Mouse (Mus musculus): ENCODE results near the gene Cpne7.
A peak's percentile ranks its signal among the peaks of the same experiment; 100 is the strongest.

Gene Cpne7

DNA sequence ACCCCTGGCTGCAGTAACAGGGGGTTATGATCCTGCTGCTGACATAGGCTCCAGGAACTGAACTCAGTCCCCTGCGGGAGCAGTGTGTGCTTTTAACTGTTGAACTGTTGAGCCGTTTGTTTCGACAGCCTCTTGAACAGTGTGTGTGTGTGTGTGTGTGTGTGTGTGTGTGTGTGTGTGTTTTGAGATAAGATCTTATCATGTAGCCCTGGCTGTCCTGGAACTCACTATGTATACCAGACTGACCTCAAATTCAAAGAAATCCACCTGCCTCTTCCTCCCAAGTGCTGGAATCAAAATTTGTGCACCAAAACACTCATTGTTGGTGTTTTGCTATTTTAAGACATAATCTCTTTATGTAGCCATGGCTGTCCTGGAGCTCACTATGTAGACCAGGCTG is 2.5 kb upstream of the Cpne7 start:
- DNase-seq (ENCODE audit: low spot score), result no peak

DNA sequence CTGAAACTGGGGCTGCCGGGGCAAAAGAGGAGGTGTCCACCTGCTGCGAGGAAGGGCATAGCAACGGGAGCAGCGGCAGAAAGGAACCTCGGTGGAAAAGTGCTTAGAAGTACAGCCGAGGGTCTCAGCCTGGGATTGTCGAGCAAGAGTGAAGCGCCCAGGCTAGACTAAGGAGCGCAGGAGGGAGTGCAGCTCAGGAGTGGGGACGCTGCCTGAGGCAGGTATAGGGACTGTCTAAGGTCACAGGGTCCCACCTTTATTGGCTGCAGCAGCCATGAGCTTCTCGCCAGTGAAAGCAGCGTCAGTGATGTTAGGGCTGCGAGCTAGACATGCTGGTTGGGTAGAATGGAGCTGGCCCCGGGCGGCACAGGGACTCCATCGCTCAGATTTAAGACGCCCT is 570 bp downstream of the Cpne7 start:
- no peak for DNase-seq (ENCODE audit: low spot score)

DNA sequence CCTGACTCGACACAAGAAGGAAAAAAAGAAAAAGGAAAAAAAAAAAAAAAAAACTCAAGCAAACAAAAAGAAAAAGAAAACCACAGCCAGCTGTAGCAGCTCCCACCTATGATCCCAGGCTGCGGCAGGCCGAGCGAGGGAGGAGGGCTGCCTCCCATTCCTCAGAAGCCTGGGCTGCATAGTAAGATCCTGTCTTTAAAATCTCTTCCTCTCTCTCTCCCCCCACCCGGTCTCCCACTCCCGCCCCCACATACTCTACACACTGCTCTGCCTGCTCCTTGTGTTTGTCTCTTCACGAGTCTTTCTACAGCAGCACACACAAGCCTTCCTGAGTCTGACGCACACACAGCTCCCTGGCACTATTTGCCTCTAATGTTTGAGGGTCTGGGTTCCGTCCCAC is 4.9 kb downstream of the Cpne7 start:
- no peak for DNase-seq (ENCODE audit: low spot score)

DNA sequence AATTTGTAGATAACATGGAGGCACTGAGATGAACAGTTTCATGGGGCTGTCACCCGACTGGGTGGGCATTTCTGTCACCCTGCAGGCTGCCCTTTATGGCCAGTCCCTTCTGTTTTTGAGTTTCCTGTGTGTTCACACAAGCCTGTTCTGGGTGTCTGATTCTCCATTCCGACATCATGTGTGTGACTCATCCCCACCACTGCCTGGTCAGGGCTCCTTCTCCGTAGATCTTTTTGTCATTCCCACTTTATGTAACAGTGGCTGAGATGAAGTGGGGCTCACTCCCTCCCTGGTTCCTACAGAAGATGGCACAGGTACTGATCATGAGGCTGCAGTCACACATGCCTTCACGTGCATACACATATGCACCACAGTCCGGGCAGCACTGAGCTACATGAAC is 5.5 kb downstream of the Cpne7 start:
- no peak for DNase-seq (ENCODE audit: low spot score)

DNA sequence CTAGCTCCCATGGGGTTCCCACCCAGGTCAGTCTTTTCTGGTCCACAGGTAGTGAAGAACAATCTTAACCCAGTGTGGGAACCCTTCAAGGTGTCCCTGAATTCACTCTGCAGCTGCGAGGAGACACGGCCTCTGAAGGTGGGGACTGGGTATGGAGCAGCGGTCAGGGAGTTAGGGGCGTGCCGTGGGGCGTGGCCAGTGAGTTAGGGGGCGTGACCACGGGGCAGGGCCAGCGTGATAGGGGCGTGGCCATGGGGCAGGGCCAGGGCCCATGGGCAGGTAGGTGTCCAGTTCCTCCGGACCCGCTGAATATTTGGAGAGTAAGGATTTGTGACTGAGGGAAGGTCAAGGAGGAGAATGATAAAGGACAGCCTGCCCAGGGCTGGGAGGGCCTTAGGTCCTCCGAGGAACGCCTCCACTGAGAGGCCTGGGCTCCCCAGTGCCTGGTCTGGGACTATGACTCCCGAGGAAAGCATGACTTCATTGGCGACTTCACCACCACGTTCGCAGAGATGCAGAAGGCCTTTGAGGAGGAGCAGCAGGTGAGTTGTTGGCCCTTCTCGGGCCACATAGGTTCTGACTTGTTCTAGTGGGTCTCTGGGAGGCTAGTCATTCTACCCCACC is 9.1 kb downstream of the Cpne7 start:
- no peak for DNase-seq (ENCODE audit: low spot score)

DNA sequence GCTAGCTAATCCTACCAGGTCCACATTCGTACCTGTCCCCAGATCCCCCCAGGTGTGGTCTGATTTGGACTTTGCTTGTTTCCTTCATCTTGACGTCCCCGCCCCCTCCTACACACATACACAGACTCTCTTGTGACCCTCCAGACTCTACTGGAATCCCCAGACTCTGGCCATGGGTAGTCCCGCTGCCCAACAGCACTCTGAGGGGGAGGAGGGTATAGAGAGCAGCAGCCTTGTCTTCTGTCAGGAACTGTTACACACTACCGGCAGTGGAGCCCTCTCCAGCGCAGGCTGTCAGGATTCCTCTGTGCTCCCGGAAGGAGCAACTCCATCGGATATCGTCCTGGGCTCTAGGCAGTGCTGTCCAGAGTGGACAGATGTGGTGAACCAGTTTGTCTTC is 13.9 kb downstream of the Cpne7 start:
- DNase-seq (ENCODE audit: low spot score), result no peak

DNA sequence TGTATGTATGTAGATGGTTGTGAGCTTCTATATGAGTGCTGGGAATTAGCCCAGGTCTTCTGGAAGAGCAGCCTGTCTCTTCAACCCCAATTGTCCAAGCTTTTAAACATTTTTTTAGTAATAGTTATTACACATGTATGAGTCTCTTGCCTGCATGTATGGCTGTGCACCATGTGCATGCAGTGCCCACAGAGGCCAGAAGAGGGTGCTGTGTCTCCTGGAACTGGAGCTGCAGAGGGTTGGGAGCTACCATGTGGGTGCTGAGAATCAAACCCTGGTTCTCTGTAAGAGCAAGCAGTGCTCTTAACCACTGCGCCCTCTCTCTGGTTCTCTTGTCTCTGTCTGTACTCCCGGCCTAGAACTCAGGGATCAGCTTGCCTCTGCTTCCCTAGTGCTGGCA is 15.8 kb downstream of the Cpne7 start:
- no peak for DNase-seq (ENCODE audit: low spot score)

DNA sequence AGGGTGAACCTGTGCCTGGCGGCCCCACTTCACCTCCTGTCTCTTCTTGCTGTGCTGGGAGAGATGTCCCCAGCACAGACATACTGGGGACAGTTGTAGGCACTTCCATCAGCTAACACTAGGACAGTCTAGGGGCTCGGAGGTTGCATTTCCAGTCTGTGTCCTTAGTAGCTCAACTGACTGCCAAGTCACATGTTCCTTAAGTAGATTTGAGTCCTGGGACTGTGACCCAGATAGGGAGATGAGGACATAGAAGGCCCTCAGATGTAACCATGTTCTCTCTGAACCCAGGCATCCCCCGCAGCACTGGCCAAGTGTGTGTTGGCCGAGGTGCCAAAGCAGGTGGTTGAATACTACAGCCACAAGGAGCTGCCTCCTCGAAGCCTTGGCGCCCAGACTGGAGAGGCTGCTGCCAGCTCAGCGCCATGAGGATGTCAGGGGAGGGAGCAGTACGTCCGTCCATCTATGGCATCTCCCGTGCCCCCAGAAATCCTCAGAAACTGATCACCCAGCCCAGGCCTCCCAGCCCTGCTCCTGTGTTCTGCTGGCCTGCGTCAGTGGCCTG is 17.1 kb downstream of the Cpne7 start:
- no peak for DNase-seq (ENCODE audit: low spot score)

DNA sequence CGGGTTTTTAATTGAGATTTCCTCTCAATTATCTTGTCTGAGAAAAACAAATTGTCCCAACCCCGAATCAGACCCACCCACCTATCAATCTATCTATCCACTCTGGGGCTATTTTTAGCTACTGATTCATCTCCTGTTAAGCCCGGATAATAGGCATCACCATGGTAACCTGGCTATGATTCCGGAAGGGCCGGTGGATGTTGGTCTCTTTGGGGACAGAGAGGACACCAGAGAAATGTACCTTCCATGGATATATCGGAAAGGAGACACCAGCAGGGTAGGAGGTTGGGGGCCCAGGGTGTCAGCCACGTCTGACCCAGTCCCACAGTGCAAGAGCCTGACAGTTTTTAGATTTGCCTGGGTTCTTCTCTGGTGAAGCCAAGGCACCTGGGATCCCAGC is 18.2 kb downstream of the Cpne7 start:
- DNase-seq (ENCODE audit: low spot score), result no peak

DNA sequence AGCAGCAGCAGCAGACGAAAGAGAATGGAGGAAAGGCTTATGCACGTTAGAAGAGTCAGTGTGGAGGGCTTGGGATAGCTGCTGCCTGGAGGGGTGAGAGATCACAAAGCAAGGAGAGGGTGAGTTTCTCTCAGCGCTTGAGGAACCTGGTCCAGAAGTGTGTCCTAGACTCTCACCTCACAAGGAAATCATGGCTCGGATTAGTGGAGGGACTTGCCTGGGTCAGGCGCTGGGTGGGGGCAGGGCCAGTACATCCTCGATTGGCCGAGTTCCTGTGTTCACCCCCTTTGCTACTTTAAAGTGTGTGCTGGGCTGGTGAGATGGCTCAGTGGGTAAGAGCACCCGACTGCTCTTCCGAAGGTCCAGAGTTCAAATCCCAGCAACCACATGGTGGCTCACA is 18.6 kb downstream of the Cpne7 start:
- no peak for DNase-seq (ENCODE audit: low spot score)

DNA sequence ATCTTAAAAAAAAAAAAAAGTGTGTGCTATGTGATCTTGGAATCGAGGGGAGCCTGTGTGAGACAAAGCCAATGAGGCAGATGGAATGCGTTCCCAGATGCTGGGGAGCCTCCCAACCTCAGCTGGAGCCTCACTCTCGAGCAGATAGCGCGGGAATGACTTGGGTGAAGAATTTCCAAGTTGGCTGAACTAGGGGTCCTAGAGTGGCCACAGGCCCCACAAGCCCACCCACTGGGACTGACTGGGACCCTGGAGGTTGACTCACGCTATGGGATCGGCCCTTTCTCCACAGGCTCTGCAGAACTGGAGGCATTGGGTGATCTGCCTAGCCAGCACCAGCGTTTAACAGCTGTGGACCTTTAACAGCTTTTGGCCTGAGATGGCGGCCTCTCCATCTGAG is 19.1 kb downstream of the Cpne7 start:
- no peak for DNase-seq (ENCODE audit: low spot score)

DNA sequence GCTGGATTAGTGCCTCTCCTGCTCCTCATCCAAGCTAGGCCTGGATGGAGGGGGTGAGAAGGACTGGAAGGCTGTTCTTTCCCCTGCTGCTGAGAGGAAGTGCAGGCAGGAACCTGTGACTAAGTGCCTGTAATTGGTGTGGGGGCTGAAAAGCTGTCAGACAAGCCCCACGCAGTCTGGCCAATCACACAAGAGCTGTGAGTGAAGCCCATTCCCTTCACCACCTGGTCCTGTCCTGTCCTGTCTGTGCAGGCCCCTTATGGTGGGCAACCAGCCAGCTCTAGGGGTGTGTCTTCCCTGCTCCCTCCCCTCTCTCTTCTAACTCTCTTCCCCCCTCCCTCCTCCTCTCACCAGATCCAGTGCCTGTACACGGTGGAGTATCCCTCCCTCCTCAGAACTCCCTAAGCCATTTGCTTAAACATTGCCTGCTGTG is 20.5 kb downstream of the Cpne7 start:
- no peak for DNase-seq (ENCODE audit: low spot score)

DNA sequence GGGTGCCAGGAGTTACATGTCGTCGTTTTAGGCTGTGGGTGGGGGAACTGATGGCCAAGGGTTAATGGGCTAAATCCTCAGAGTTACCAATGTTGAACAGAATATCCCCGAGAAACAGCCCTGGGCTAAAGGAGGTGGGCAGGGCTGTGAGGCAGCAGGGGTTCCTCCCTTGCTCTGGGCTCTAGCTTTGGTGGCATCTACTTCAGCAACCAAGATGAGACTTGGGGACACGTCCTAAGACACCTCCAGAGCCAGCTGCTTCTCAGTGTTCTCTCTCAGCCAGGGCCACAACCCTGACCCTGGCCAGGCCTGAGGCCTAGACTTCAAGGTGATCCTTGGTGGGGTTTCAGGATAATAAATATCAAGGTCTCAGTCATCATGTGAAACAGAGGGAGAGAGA is 21.6 kb downstream of the Cpne7 start:
- DNase-seq (ENCODE audit: low spot score), result no peak

DNA sequence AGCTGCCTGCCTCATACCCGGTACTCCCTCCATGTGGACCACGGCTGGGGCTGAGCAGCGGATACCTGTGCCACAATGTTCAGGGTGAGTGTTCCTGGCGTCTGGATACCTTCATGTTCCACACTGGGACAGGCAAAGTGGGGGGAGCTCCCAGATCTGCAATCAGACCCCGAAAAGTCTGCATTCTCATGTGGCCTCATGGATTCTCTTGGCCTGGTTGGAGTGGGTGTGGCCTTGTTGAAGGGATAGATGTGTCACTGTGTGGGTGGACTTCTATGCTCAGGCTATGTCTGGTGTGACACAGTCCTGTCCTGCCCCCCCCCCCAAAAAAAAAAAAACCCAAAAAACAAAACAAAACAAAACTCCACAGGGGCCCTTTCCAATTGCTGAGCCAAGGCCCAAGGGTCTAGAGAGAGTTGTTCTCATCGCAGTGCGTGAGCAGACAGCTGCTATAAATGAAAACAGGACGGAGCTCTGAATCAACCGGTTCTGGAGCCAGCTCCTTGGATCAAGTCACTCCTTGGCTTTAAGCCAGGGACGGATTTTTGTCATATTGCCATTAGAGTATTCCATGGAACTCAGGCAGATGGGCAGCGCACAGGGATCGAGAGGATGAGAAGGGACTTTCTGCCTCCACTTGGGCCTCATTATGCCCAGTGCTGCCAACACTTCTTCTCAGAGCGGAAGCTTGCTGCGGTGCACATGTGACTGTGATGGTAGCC is 24.7 kb downstream of the Cpne7 start:
- peak; percentile 52 for DNase-seq (ENCODE audit: low spot score)

DNA sequence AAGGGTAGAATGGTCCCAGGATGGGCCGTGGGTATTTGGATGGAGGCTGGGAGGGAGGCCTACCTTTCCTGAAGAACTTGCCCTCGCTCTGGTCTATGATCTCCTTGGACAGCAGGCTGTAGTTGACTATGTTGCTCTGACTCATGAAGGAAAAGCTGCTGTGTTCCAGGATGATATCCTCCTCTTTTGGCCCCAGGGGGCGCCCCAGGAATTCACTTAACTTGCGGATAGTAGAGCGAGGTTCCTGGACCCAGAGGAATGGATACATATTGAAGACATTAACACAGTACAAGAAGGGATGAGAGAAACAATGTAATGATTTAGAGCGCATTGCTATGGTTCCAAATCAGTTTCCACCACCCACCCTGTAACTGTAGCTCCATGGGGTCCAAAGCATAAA is 28.1 kb downstream of the Cpne7 start:
- no peak for DNase-seq (ENCODE audit: low spot score)

DNA sequence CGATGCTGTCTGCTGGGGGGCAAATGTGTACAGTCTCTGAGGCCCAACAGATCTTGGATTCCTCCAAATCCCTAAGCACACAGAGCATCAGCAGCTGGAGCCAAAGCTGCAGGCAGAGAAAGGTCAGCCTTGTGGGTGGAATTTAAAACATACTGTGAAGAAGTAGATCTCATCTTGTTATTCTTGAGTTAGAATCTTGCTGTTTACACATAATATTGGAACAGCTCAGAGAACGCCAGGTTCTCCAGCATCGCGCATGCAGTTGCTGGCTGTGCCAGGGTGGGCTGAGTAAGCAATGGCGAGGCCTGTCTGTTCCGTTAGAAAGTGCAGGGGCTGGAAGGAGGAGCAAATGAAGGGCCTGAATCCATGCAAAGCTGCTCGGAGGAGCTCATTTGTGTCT is 29.2 kb downstream of the Cpne7 start:
- DNase-seq (ENCODE audit: low spot score), result no peak

DNA sequence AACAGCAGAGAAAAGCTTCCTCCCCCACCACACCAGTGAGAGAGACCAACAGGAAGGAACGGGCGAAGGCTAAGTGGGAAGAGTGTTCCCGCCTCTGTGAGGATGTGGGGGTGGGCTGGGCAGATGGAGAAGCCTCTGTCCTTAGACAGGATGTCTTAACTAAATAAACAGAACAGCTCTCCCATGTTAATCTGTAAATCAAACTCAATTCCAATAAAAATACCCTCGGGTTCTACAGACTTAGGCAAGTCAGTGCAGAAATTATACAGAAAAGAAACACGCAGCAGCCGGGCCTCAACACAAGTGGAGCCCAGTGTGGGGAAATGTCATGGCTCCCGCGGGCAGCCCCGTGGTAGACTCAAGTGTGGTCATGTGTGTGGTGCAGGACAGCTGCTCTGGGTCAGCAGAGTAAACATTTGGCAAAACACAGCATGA is 33.6 kb downstream of the Cpne7 start:
- no peak for DNase-seq (ENCODE audit: low spot score)

DNA sequence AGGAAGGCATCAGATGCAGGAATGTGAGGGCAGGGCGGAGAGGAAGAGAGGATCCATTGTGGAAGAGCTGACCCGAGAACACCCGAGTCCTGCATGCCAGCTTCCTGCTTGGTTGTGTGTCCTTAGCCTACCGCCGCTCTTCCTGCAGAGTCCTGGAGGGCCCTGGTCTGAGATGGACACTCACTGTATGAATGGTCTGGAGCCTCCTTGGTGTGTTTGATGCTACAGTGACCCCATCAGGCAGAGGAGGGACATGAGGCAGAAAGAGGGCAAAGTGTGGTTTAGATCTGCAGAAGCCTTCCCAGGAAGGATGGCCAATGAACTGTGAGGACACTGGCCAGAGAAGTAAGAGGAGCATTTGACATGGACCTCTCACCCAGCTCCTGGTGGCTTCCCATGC is 38.0 kb downstream of the Cpne7 start:
- no peak for DNase-seq (ENCODE audit: low spot score)

DNA sequence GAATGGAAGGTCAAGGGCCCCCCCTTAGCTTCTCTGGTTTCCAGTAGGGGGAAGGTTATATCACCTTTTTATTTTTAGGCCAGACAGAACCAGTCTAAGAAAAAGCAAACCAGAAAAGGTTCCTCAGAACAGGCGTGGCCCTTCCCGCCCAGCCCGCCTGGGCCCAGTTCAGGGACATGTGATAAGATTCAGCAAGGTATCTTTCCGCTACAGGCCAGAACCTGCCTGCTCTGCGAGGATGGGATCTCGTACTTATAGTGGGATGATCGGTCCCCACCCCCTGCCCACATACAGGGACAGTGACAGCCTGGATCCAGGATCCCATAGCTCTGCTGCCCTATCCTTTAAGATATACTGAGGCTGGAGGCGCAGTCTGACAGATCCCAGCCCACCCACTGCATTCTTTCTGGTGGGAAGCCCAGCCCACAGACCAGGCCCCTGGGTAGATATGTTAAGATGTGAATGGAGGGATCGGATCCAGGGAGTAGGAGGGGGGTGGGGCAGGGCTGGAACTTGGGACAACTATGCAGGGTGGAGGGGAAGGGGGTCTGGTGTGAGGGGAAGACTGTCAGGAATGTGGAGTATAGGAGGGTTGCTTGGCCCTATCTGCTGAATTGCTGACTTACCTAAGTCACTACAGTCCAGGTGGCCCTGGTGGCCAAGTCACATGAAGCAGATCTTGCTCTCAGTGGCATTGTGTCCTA is 39.0 kb downstream of the Cpne7 start:
- no peak for DNase-seq (ENCODE audit: low spot score)

DNA sequence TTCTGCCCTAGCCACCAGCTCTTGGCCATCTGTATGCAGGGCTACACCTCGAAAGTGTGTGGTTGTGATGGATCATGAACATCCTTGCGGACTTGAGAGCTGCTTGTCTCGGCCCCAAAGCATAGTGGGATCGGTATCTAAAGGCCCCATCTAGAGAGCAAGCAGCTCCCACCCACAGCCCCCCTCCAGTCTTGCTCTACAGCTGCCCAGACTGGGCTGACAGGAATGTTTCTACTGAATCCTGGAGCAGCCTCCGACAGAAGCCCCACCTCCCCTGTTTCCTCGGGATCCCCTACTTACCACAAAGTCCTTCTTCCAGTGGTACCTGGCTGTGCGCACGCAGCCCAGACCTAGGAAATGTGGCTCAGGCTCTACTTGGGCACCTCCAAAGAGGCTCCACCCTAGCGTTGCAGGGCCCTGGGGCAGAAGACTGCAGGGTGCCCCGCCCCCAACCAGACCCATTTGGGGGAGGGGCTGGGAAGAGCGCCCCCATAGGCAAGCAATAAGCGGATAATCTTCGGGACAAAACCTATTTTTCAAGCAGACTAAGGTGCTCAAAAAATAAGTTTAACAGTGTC is 40.8 kb downstream of the Cpne7 start, which contains the start of gene Sult5a1:
TSS of gene Sult5a1 (minus strand) at position 428 of the 578 bp plus-strand sequence.
- DNase-seq (ENCODE audit: low spot score), result no peak

DNA sequence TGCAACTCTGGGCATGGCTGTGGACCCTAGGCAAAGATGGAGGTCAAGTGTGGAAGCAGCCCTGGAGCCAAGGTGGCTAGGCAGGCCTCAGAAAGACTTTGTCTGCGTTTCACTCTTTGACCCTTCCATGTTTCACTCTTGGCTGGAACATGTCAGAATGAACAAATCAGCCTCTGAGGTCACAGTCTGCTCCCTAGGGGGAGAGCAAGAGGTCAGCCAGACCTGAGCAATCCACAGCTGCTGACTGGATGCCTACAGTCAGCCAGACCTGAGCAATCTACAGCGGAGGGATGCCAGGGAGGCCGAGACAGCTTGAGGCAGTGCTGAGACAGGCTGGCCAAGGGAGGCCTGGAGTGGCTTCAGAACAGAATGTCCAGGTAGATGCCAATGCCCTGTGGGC is 64.2 kb downstream of the Cpne7 start:
- DNase-seq (ENCODE audit: low spot score), result no peak
